Comparison of ENCODE assay signal across 10 mouse cellular contexts in genomic region chr5:116895036-116895783, GRCm38 (mm10).
DNase-seq lines count a peak whose midpoint lies in the region; ATAC-seq and TF ChIP-seq lines count a peak whose summit lies in the region.
"Had no signal": no experiment of that assay in that cellular context is flagged by ENCODE, and none has a peak within 500 bp of the region (broad histone marks: within the 10 kb centered on the region; RNA-seq: fewer than 3 reads in every experiment).

No protein-coding gene starts in this region.

- H3K9ac ChIP-seq in embryonic facial prominence, embryonic 11.5 days (replicated peaks; ENCODE audit: low read length), result no peak overlapping the region
- no peak overlapping the region for H3K9ac ChIP-seq in hindbrain, embryonic 16.5 days (ENCODE audit: low read depth, low read length)
- no peak overlapping the region for H3K9ac ChIP-seq in limb, embryonic 13.5 days
- no peak overlapping the region for H3K9ac ChIP-seq in liver, postnatal 0 days (replicated peaks)
- H3K9ac ChIP-seq: embryonic facial prominence, embryonic 13.5 days had no signal

- H3K27me3 ChIP-seq in embryonic facial prominence, embryonic 11.5 days (ENCODE audit: control insufficient read depth, insufficient read depth, low read length), result no peaks in the 10 kb centered on the region
- no peaks in the 10 kb centered on the region for H3K27me3 ChIP-seq in hindbrain, embryonic 16.5 days (replicated peaks; ENCODE audit: control insufficient read depth, insufficient read depth, low read length)
- H3K27me3 ChIP-seq in limb, embryonic 13.5 days, result no peaks in the 10 kb centered on the region
- H3K27me3 ChIP-seq in liver, postnatal 0 days (ENCODE audit: insufficient read depth, low read length), result no peaks in the 10 kb centered on the region
- H3K27me3 ChIP-seq: embryonic facial prominence, embryonic 13.5 days had no signal

- no peak for TF ChIP-seq EP300 in liver, postnatal 0 days (IDR thresholded peaks at IDR 0.05; ENCODE audit: low read depth)

- no peaks in the 10 kb centered on the region for H3K4me1 ChIP-seq in embryonic facial prominence, embryonic 11.5 days (ENCODE audit: control insufficient read depth, insufficient read depth, low read length)
- peaks cover 8% of the 10 kb centered on the region for H3K4me1 ChIP-seq in hindbrain, embryonic 16.5 days (ENCODE audit: control insufficient read depth, insufficient read depth, low read depth, low read length)
- H3K4me1 ChIP-seq in limb, embryonic 13.5 days, result no peaks in the 10 kb centered on the region
- no peaks in the 10 kb centered on the region for H3K4me1 ChIP-seq in lung, adult 2 months (ENCODE audit: control insufficient read depth, insufficient read depth, low read length)
- H3K4me1 ChIP-seq in liver, postnatal 0 days (ENCODE audit: insufficient read depth), result no peaks in the 10 kb centered on the region
- H3K4me1 ChIP-seq: embryonic facial prominence, embryonic 13.5 days had no signal

- no peak for TF ChIP-seq POLR2A in brain, embryonic 14.5 days (IDR thresholded peaks at IDR 0.05; ENCODE audit: borderline replicate concordance, extremely low read depth, insufficient read depth, insufficient read length, poor library complexity, severe bottlenecking)
- no peak for TF ChIP-seq POLR2A in lung, adult 2 months (IDR thresholded peaks at IDR 0.05; ENCODE audit: borderline replicate concordance, extremely low read depth, low read depth, low read length)

- H3K9me3 ChIP-seq in embryonic facial prominence, embryonic 11.5 days (replicated peaks; ENCODE audit: control insufficient read depth, low read length), result no peaks in the 10 kb centered on the region
- no peaks in the 10 kb centered on the region for H3K9me3 ChIP-seq in hindbrain, embryonic 16.5 days (ENCODE audit: control insufficient read depth, low read length)
- H3K9me3 ChIP-seq in limb, embryonic 13.5 days, result no peaks in the 10 kb centered on the region
- no peaks in the 10 kb centered on the region; the same call in 1 of the 2 replicates for H3K9me3 ChIP-seq in liver, postnatal 0 days (ENCODE audit: low read length)

- TF ChIP-seq CTCF in brain, embryonic 14.5 days (IDR thresholded peaks at IDR 0.05; ENCODE audit: borderline replicate concordance, extremely low read depth, insufficient read depth, insufficient read length), result no peak
- no peak for TF ChIP-seq CTCF in lung, adult 2 months (IDR thresholded peaks at IDR 0.05; ENCODE audit: insufficient read depth, low read length)
- no peak for TF ChIP-seq CTCF in liver, postnatal 0 days (IDR thresholded peaks at IDR 0.05; ENCODE audit: low read depth)

- H3K4me2 ChIP-seq in embryonic facial prominence, embryonic 11.5 days (ENCODE audit: low read depth, low read length), result no peak overlapping the region
- H3K4me2 ChIP-seq in hindbrain, embryonic 16.5 days (ENCODE audit: low read length), result peak overlapping the region; percentile 34; the same call in 1 of the 2 replicates
- H3K4me2 ChIP-seq in limb, embryonic 13.5 days (replicated peaks), result peak overlapping the region; percentile 19; the same call in 1 of the 2 replicates
- no peak overlapping the region for H3K4me2 ChIP-seq in liver, postnatal 0 days (ENCODE audit: low read depth, low read length)
- H3K4me2 ChIP-seq: embryonic facial prominence, embryonic 13.5 days had no signal

- no peak overlapping the region for H3K4me3 ChIP-seq in embryonic facial prominence, embryonic 11.5 days (ENCODE audit: low read depth, low read length)
- H3K4me3 ChIP-seq in hindbrain, embryonic 16.5 days (ENCODE audit: low read length), result no peak overlapping the region
- no peak overlapping the region for H3K4me3 ChIP-seq in limb, embryonic 13.5 days
- no peak overlapping the region for H3K4me3 ChIP-seq in lung, adult 2 months (replicated peaks; ENCODE audit: extremely low read depth, low read depth, low read length)
- no peak overlapping the region for H3K4me3 ChIP-seq in liver, postnatal 0 days (ENCODE audit: low read depth, low read length)
- H3K4me3 ChIP-seq: embryonic facial prominence, embryonic 13.5 days had no signal

- peak; percentile 99 for DNase-seq in brain, embryonic 14.5 days (ENCODE audit: low read depth)
- peak; percentile 9 for DNase-seq in embryonic facial prominence, embryonic 11.5 days (ENCODE audit: low spot score)
- no peak for DNase-seq in lung, adult 2 months
- DNase-seq in gastrocnemius, postnatal 14 days, result no peak
- DNase-seq in gastrocnemius, adult 8-10 months (ENCODE audit: low spot score in 2 of 2), result no peak
- no peak for DNase-seq in liver, postnatal 0 days
- DNase-seq: kidney, postnatal 25 days had no signal

- WGBS in embryonic facial prominence, embryonic 11.5 days, result 63% methylated on average over 12 of the region's 12 CpGs
- 21% methylated on average over 12 of the region's 12 CpGs for WGBS in hindbrain, embryonic 16.5 days
- 54% methylated on average over 12 of the region's 12 CpGs for WGBS in limb, embryonic 13.5 days
- WGBS in lung, adult 2 months, result 68% methylated on average over 12 of the region's 12 CpGs
- WGBS in liver, postnatal 0 days (ENCODE audit: insufficient replicate concordance), result 74% methylated on average over 12 of the region's 12 CpGs

- H3K36me3 ChIP-seq in embryonic facial prominence, embryonic 11.5 days (replicated peaks; ENCODE audit: control insufficient read depth, insufficient read depth, low read depth, low read length), result no peaks in the 10 kb centered on the region
- no peaks in the 10 kb centered on the region for H3K36me3 ChIP-seq in hindbrain, embryonic 16.5 days (ENCODE audit: control insufficient read depth, insufficient read depth, low read length)
- H3K36me3 ChIP-seq in limb, embryonic 13.5 days, result no peaks in the 10 kb centered on the region
- no peaks in the 10 kb centered on the region for H3K36me3 ChIP-seq in liver, postnatal 0 days (replicated peaks; ENCODE audit: insufficient read depth, low read length)
- H3K36me3 ChIP-seq: embryonic facial prominence, embryonic 13.5 days had no signal

- H3K27ac ChIP-seq in embryonic facial prominence, embryonic 11.5 days (replicated peaks; ENCODE audit: low read depth, low read length), result no peak overlapping the region
- H3K27ac ChIP-seq in hindbrain, embryonic 16.5 days (ENCODE audit: low read depth, low read length), result peak overlapping the region; percentile 4; the same call in 1 of the 2 replicates
- H3K27ac ChIP-seq in limb, embryonic 13.5 days, result no peak overlapping the region
- no peak overlapping the region for H3K27ac ChIP-seq in liver, postnatal 0 days (ENCODE audit: low read depth)
- H3K27ac ChIP-seq: embryonic facial prominence, embryonic 13.5 days had no signal

- no peak for ATAC-seq in embryonic facial prominence, embryonic 11.5 days (replicated peaks; ENCODE audit: insufficient number of reproducible peaks, low FRiP score, low TSS enrichment, low read depth)
- ATAC-seq in hindbrain, embryonic 16.5 days, result peak; percentile 87
- ATAC-seq in limb, embryonic 13.5 days (ENCODE audit: low FRiP score, low read depth), result no peak
- no peak for ATAC-seq in liver, postnatal 0 days

- intact Hi-C loops in gastrocnemius, postnatal 14 days (cut with DNase I; ENCODE audit: low total_unique reads), result no loop called here

Comparison
In these comparisons a context has a peak if more than half of its experiments do, and no peak if none do; other contexts are left out.
1. DNase-seq: peak in brain, embryonic 14.5 days (single experiment) and embryonic facial prominence, embryonic 11.5 days (single experiment); none in lung, adult 2 months (single experiment), gastrocnemius, postnatal 14 days (single experiment), gastrocnemius, adult 8-10 months (0 of 2) and liver, postnatal 0 days (single experiment).
2. H3K4me2 ChIP-seq: peak in hindbrain, embryonic 16.5 days (single experiment) and limb, embryonic 13.5 days (single experiment); none in embryonic facial prominence, embryonic 11.5 days (single experiment) and liver, postnatal 0 days (single experiment).